Comparison of ENCODE assay signal across 21 mouse cellular contexts in genomic region chr9:99339182-99339581, GRCm38 (mm10). TPM values are rescaled to one million over a fixed set of nuclear protein-coding genes. Genes with fewer than 3 reads are reported as not detected.
DNase-seq lines count a peak whose midpoint lies in the region; ATAC-seq and TF ChIP-seq lines count a peak whose summit lies in the region.
"Had no signal": no experiment of that assay in that cellular context is flagged by ENCODE, and none has a peak within 500 bp of the region (broad histone marks: within the 10 kb centered on the region; RNA-seq: fewer than 3 reads in every experiment).

No protein-coding gene starts in this region.

- H3K9me3 ChIP-seq in liver, embryonic 14.5 days (ENCODE audit: control insufficient read depth, low read length), result no peaks in the 10 kb centered on the region
- no peaks in the 10 kb centered on the region for H3K9me3 ChIP-seq in liver, embryonic 12.5 days (replicated peaks)
- H3K9me3 ChIP-seq in ES-Bruce4 (replicated peaks; ENCODE audit: control insufficient read depth, insufficient read depth, low read length, poor library complexity, severe bottlenecking), result no peaks in the 10 kb centered on the region
- H3K9me3 ChIP-seq in forebrain, embryonic 11.5 days (ENCODE audit: control insufficient read depth, low read length), result no peaks in the 10 kb centered on the region
- H3K9me3 ChIP-seq: hindbrain, embryonic 12.5 days; limb, embryonic 12.5 days; neural tube, embryonic 15.5 days; stomach, embryonic 15.5 days had no signal

- TF ChIP-seq CTCF in gastrocnemius, adult 2 months (IDR thresholded peaks at IDR 0.05), result peak; percentile 42
- peak; percentile 24; the same call in 1 of the 2 replicates for TF ChIP-seq CTCF in liver, embryonic 14.5 days (IDR thresholded peaks at IDR 0.05; ENCODE audit: low read depth)
- TF ChIP-seq CTCF in ES-Bruce4 (IDR thresholded peaks at IDR 0.05; ENCODE audit: low read depth, low read length), result peak; percentile 15

- no peaks in the 10 kb centered on the region for H3K36me3 ChIP-seq in liver, embryonic 14.5 days (replicated peaks; ENCODE audit: control insufficient read depth, insufficient read depth, low read depth)
- H3K36me3 ChIP-seq in liver, embryonic 12.5 days, result no peaks in the 10 kb centered on the region
- no peaks in the 10 kb centered on the region for H3K36me3 ChIP-seq in ES-Bruce4 (ENCODE audit: control insufficient read depth, insufficient read depth, low read length, poor library complexity, severe bottlenecking)
- no peaks in the 10 kb centered on the region for H3K36me3 ChIP-seq in forebrain, embryonic 11.5 days (ENCODE audit: control insufficient read depth, insufficient read depth, low read length)
- H3K36me3 ChIP-seq: hindbrain, embryonic 12.5 days; limb, embryonic 12.5 days; neural tube, embryonic 15.5 days; stomach, embryonic 15.5 days had no signal

- WGBS in liver, embryonic 14.5 days (ENCODE audit: insufficient replicate concordance), result 58% methylated on average over 1 of the region's 1 CpGs
- WGBS in liver, embryonic 12.5 days (ENCODE audit: insufficient replicate concordance), result 67% methylated on average over 1 of the region's 1 CpGs
- WGBS in forebrain, embryonic 11.5 days, result 79% methylated on average over 1 of the region's 1 CpGs

- H3K4me3 ChIP-seq in gastrocnemius, adult 2 months, result no peak overlapping the region
- H3K4me3 ChIP-seq in liver, embryonic 14.5 days (ENCODE audit: insufficient read depth in 1 of 2, low read depth in 2 of 2, low read length in 2 of 2), result no peak overlapping the region
- H3K4me3 ChIP-seq in liver, embryonic 12.5 days, result no peak overlapping the region
- no peak overlapping the region for H3K4me3 ChIP-seq in ES-Bruce4 (ENCODE audit: low read depth, low read length)
- H3K4me3 ChIP-seq in forebrain, embryonic 11.5 days (ENCODE audit: low read depth, low read length), result no peak overlapping the region
- H3K4me3 ChIP-seq: hindbrain, embryonic 12.5 days; limb, embryonic 12.5 days; neural tube, embryonic 15.5 days; stomach, embryonic 15.5 days had no signal

- TF ChIP-seq EP300 in liver, embryonic 14.5 days (IDR thresholded peaks at IDR 0.05; ENCODE audit: low read depth), result no peak
- TF ChIP-seq EP300 in ES-Bruce4 (IDR thresholded peaks at IDR 0.05; ENCODE audit: insufficient read depth, low read depth, low read length), result no peak

- no peak overlapping the region for H3K9ac ChIP-seq in liver, embryonic 14.5 days (replicated peaks)
- H3K9ac ChIP-seq in liver, embryonic 12.5 days, result no peak overlapping the region
- no peak overlapping the region for H3K9ac ChIP-seq in ES-Bruce4 (ENCODE audit: low read depth, poor library complexity, severe bottlenecking)
- no peak overlapping the region for H3K9ac ChIP-seq in forebrain, embryonic 11.5 days (ENCODE audit: low read length)
- H3K9ac ChIP-seq: hindbrain, embryonic 12.5 days; limb, embryonic 12.5 days; neural tube, embryonic 15.5 days; stomach, embryonic 15.5 days had no signal

- ATAC-seq in liver, embryonic 14.5 days (ENCODE audit: insufficient read depth), result no peak
- ATAC-seq in liver, embryonic 12.5 days, result no peak
- ATAC-seq in granulocyte monocyte progenitor cell, adult 5-6 weeks (replicated peaks; ENCODE audit: poor library complexity, severe bottlenecking), result peak; percentile 58; the same call in 1 of the 2 replicates
- no peak for ATAC-seq in forebrain, embryonic 11.5 days (replicated peaks; ENCODE audit: low FRiP score)
- ATAC-seq: activated CD4-positive, CD25-positive, alpha-beta regulatory T cell, adult 4 months had no signal

- H3K27ac ChIP-seq in gastrocnemius, adult 2 months, result no peak overlapping the region
- H3K27ac ChIP-seq in liver, embryonic 14.5 days, result no peak overlapping the region
- no peak overlapping the region for H3K27ac ChIP-seq in liver, embryonic 12.5 days
- no peak overlapping the region for H3K27ac ChIP-seq in ES-Bruce4 (ENCODE audit: insufficient read depth, low read length)
- no peak overlapping the region for H3K27ac ChIP-seq in forebrain, embryonic 11.5 days (ENCODE audit: low read depth, low read length)
- H3K27ac ChIP-seq: hindbrain, embryonic 12.5 days; neural tube, embryonic 15.5 days; stomach, embryonic 15.5 days had no signal

- TF ChIP-seq POLR2A in ES-Bruce4 (IDR thresholded peaks at IDR 0.05; ENCODE audit: insufficient read depth, low read length), result no peak

- no peaks in the 10 kb centered on the region for H3K27me3 ChIP-seq in liver, embryonic 14.5 days (ENCODE audit: control insufficient read depth, insufficient read depth, low read length)
- no peaks in the 10 kb centered on the region for H3K27me3 ChIP-seq in liver, embryonic 12.5 days (replicated peaks)
- no peaks in the 10 kb centered on the region for H3K27me3 ChIP-seq in ES-Bruce4 (ENCODE audit: control insufficient read depth, insufficient read depth, low read length, poor library complexity, severe bottlenecking)
- no peaks in the 10 kb centered on the region for H3K27me3 ChIP-seq in forebrain, embryonic 11.5 days (ENCODE audit: control insufficient read depth, insufficient read depth, low read length)
- H3K27me3 ChIP-seq: hindbrain, embryonic 12.5 days; limb, embryonic 12.5 days; neural tube, embryonic 15.5 days; stomach, embryonic 15.5 days had no signal

- H3K4me2 ChIP-seq in liver, embryonic 14.5 days (ENCODE audit: low read depth), result no peak overlapping the region
- no peak overlapping the region for H3K4me2 ChIP-seq in liver, embryonic 12.5 days
- no peak overlapping the region for H3K4me2 ChIP-seq in forebrain, embryonic 11.5 days (ENCODE audit: low read depth, low read length, severe bottlenecking)
- H3K4me2 ChIP-seq: hindbrain, embryonic 12.5 days; limb, embryonic 12.5 days; midbrain, embryonic 11.5 days; neural tube, embryonic 15.5 days; stomach, embryonic 15.5 days had no signal

- no peaks in the 10 kb centered on the region for H3K4me1 ChIP-seq in liver, embryonic 14.5 days (replicated peaks; ENCODE audit: control insufficient read depth in 2 of 2, insufficient read depth in 2 of 2, low read length in 1 of 2)
- H3K4me1 ChIP-seq in liver, embryonic 12.5 days, result peaks cover 4% of the 10 kb centered on the region; the same call in 1 of the 2 replicates
- no peaks in the 10 kb centered on the region for H3K4me1 ChIP-seq in ES-Bruce4 (ENCODE audit: control insufficient read depth, insufficient read depth, low read length)
- H3K4me1 ChIP-seq in forebrain, embryonic 11.5 days (replicated peaks; ENCODE audit: control insufficient read depth, insufficient read depth, low read length), result no peaks in the 10 kb centered on the region
- H3K4me1 ChIP-seq: hindbrain, embryonic 12.5 days; stomach, embryonic 15.5 days had no signal

- no peak for DNase-seq in gastrocnemius, adult 2 months
- DNase-seq in gastrocnemius, postnatal 14 days, result no peak
- no peak for DNase-seq in liver, embryonic 14.5 days (ENCODE audit: low read depth in 3 of 3, low spot score in 3 of 3)
- DNase-seq in ovary, postnatal 36 days (ENCODE audit: low spot score), result no peak
- DNase-seq in forebrain, embryonic 11.5 days (ENCODE audit: low spot score), result no peak
- DNase-seq: adrenal gland, postnatal 36 days; cerebellum, postnatal 14 days; kidney, adult 11 months; kidney, postnatal 36 days; lung, adult 18-20 months; retina, postnatal 1 day; thymus, postnatal 25 days had no signal

- intact Hi-C loops in gastrocnemius, adult 2 months (cut with DNase I), result no loop called here
- intact Hi-C loops in gastrocnemius, postnatal 14 days (cut with DNase I; ENCODE audit: low total_unique reads), result no loop called here

RNA-seq across cellular contexts. Expression of gene Esyt3, which starts 19.2 kb away (rescaled TPM):
- total RNA-seq in gastrocnemius, adult 2 months (2021), result not detected
- total RNA-seq in gastrocnemius, postnatal 14 days (2021), result under 1 TPM in 1 of 2 experiments, not detected in 1; 0.37 TPM
- 0.01 TPM in 2 replicates for polyA plus RNA-seq in liver, embryonic 14.5 days (2012; rRNA removed)
- not detected in 2 replicates for polyA plus RNA-seq in liver, embryonic 14.5 days (2014; fragmentation: Nextera tagmentation; extraction: Ambion mirVana)
- polyA plus RNA-seq in liver, embryonic 12.5 days (2016; fragmentation: Nextera tagmentation; extraction: Ambion mirVana), result 0.04 and 0.08 TPM in 2 replicates
- polyA plus RNA-seq in ES-Bruce4 (2011; ENCODE audit: insufficient read depth, insufficient read length, low read depth, missing spikeins), result 4.9 and 5.8 TPM in 2 replicates
- total RNA-seq in granulocyte monocyte progenitor cell, adult 5-6 weeks (2014; fragmentation: Nextera tagmentation), result not detected in 2 replicates
- total RNA-seq in granulocyte monocyte progenitor cell, adult 5-6 weeks (2017), result not detected in 2 replicates
- polyA plus RNA-seq in forebrain, embryonic 11.5 days (2014; fragmentation: Nextera tagmentation; extraction: Ambion mirVana), result 0.35 TPM in 2 replicates
